Mouse (Mus musculus): ENCODE data around the gene Rab6b. TPM values are rescaled to one million over a fixed set of nuclear protein-coding genes. Genes with fewer than 3 reads are reported as not detected.

Gene Rab6b
- polyA plus RNA-seq, 1 experiment: 23.3 TPM

DNA sequence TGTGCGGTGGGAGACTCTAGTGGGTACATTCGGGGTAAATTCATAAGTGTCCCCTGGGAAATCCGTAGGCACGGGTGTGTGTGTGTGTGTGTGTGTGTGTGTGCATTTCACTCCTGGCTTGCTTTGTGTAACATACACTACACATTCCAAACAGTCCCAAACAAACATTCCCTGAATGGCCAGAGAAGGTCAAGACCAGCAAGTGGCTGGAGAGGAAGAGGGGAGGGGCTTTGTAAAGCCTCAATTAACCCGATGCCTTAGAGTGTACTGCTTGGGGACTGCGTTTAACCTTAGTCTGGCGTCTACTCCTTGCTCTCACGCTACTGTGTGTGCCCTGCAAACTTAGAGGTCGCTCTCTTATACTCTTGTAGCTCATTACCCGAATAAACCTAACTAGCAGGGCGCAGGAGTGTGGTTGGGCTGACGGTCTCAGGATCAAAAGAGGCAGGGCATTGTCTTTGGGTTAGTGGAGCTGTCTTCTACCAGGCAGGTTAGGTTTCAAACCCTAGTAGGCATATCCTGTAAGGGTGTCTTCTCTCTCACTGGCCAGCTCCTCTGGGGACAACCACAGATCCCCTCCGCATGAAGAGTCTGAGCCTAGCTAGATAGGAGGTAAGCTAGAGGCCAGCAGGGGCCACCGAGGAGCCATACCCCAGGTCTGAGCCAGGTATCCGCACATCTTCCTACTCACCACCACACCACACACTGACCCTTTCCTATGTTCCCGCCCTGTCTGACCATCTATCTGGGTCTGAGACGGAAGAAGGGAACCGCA, 673 bp upstream of the Rab6b start:
- Histone ChIP-seq H3K27ac (ENCODE audit: insufficient read depth, low read length) (no peak overlapping the region), H3K4me3 (ENCODE audit: low read depth, low read length) (peak overlapping the region; percentile 84), H3K9ac (ENCODE audit: low read depth, poor library complexity, severe bottlenecking) (peak overlapping the region; percentile 79; the same call in 1 of the 2 replicates), H3K9me3 (replicated peaks; ENCODE audit: control insufficient read depth, insufficient read depth, low read length, poor library complexity, severe bottlenecking) (no peaks in the 10 kb centered on the region), H3K27me3 (ENCODE audit: control insufficient read depth, insufficient read depth, low read length, poor library complexity, severe bottlenecking) (no peaks in the 10 kb centered on the region), H3K36me3 (ENCODE audit: control insufficient read depth, insufficient read depth, low read length, poor library complexity, severe bottlenecking) (no peaks in the 10 kb centered on the region), H3K4me1 (ENCODE audit: control insufficient read depth, insufficient read depth, low read length) (peaks cover 2% of the 10 kb centered on the region)
- TF ChIP-seq CTCF (IDR thresholded peaks at IDR 0.05; ENCODE audit: low read depth, low read length): peak; percentile 42
- TF ChIP-seq EP300 (IDR thresholded peaks at IDR 0.05; ENCODE audit: insufficient read depth, low read depth, low read length): no peak

GRCm38 (mm10) chr9:103112471-103113271, 1.1 kb downstream of the Rab6b start:
- Histone ChIP-seq H3K27me3 (ENCODE audit: control insufficient read depth, insufficient read depth, low read length, poor library complexity, severe bottlenecking) (no peaks in the 10 kb centered on the region), H3K4me3 (ENCODE audit: low read depth, low read length) (peak overlapping the region; percentile 84), H3K4me1 (ENCODE audit: control insufficient read depth, insufficient read depth, low read length) (peaks cover 2% of the 10 kb centered on the region), H3K36me3 (ENCODE audit: control insufficient read depth, insufficient read depth, low read length, poor library complexity, severe bottlenecking) (no peaks in the 10 kb centered on the region), H3K27ac (ENCODE audit: insufficient read depth, low read length) (no peak overlapping the region), H3K9ac (ENCODE audit: low read depth, poor library complexity, severe bottlenecking) (peak overlapping the region; percentile 79), H3K9me3 (replicated peaks; ENCODE audit: control insufficient read depth, insufficient read depth, low read length, poor library complexity, severe bottlenecking) (no peaks in the 10 kb centered on the region)
- TF ChIP-seq POLR2A (IDR thresholded peaks at IDR 0.05; ENCODE audit: insufficient read depth, low read length) (no peak), CTCF (IDR thresholded peaks at IDR 0.05; ENCODE audit: low read depth, low read length) (no peak), EP300 (IDR thresholded peaks at IDR 0.05; ENCODE audit: insufficient read depth, low read depth, low read length) (no peak)

- H3K4me3 ChIP-seq (ENCODE audit: low read depth, low read length): no peak overlapping the region
- no peaks in the 10 kb centered on the region for H3K27me3 ChIP-seq (ENCODE audit: control insufficient read depth, insufficient read depth, low read length, poor library complexity, severe bottlenecking)
- H3K9me3 ChIP-seq (replicated peaks; ENCODE audit: control insufficient read depth, insufficient read depth, low read length, poor library complexity, severe bottlenecking): no peaks in the 10 kb centered on the region
- H3K36me3 ChIP-seq (ENCODE audit: control insufficient read depth, insufficient read depth, low read length, poor library complexity, severe bottlenecking): no peaks in the 10 kb centered on the region
- no peak overlapping the region for H3K27ac ChIP-seq (ENCODE audit: insufficient read depth, low read length)
- H3K4me1 ChIP-seq (ENCODE audit: control insufficient read depth, insufficient read depth, low read length): peaks cover 2% of the 10 kb centered on the region
- TF ChIP-seq CTCF (IDR thresholded peaks at IDR 0.05; ENCODE audit: low read depth, low read length): no peak
- TF ChIP-seq EP300 (IDR thresholded peaks at IDR 0.05; ENCODE audit: insufficient read depth, low read depth, low read length): no peak
- no peak for TF ChIP-seq POLR2A (IDR thresholded peaks at IDR 0.05; ENCODE audit: insufficient read depth, low read length)
- H3K9ac ChIP-seq (ENCODE audit: low read depth, poor library complexity, severe bottlenecking): no peak overlapping the region; the same call in 1 of the 2 replicates
These were observed 1.8 kb downstream of the Rab6b start for GRCm38 (mm10) chr9:103113351-103113750.

DNA sequence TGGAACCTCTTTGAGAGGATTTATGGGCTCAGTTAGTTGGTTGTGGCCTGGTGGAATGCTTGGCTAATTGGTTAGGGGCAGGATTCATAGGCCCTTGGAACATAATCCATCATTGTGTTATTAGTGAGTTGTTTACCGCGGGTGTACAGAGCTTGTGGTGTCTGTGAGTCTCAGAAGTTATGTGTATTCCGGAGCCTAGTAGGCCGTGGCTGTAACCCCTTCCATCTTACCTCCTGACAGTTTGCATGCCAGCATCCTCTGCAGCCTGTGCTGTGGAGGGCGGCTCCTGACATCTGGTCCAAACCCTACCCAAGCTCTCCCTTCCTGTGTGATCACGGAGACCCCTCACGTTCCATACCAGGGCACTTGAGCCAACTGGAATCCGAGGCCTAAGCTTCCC, 2.7 kb downstream of the Rab6b start:
- no peaks in the 10 kb centered on the region for H3K9me3 ChIP-seq (replicated peaks; ENCODE audit: control insufficient read depth, insufficient read depth, low read length, poor library complexity, severe bottlenecking)
- H3K27ac ChIP-seq (ENCODE audit: insufficient read depth, low read length): no peak overlapping the region
- peaks cover 2% of the 10 kb centered on the region for H3K4me1 ChIP-seq (ENCODE audit: control insufficient read depth, insufficient read depth, low read length)
- no peaks in the 10 kb centered on the region for H3K27me3 ChIP-seq (ENCODE audit: control insufficient read depth, insufficient read depth, low read length, poor library complexity, severe bottlenecking)
- H3K4me3 ChIP-seq (ENCODE audit: low read depth, low read length): no peak overlapping the region
- no peaks in the 10 kb centered on the region for H3K36me3 ChIP-seq (ENCODE audit: control insufficient read depth, insufficient read depth, low read length, poor library complexity, severe bottlenecking)
- TF ChIP-seq POLR2A (IDR thresholded peaks at IDR 0.05; ENCODE audit: insufficient read depth, low read length) (no peak), CTCF (IDR thresholded peaks at IDR 0.05; ENCODE audit: low read depth, low read length) (no peak)
- H3K9ac ChIP-seq (ENCODE audit: low read depth, poor library complexity, severe bottlenecking): no peak overlapping the region

GRCm38 (mm10) chr9:103114901-103115300, 3.3 kb downstream of the Rab6b start:
- Histone ChIP-seq H3K27ac (ENCODE audit: insufficient read depth, low read length) (no peak overlapping the region), H3K9me3 (replicated peaks; ENCODE audit: control insufficient read depth, insufficient read depth, low read length, poor library complexity, severe bottlenecking) (no peaks in the 10 kb centered on the region), H3K9ac (ENCODE audit: low read depth, poor library complexity, severe bottlenecking) (no peak overlapping the region), H3K4me1 (ENCODE audit: control insufficient read depth, insufficient read depth, low read length) (peaks cover 2% of the 10 kb centered on the region), H3K27me3 (ENCODE audit: control insufficient read depth, insufficient read depth, low read length, poor library complexity, severe bottlenecking) (no peaks in the 10 kb centered on the region), H3K36me3 (ENCODE audit: control insufficient read depth, insufficient read depth, low read length, poor library complexity, severe bottlenecking) (no peaks in the 10 kb centered on the region), H3K4me3 (ENCODE audit: low read depth, low read length) (no peak overlapping the region)
- no peak for TF ChIP-seq EP300 (IDR thresholded peaks at IDR 0.05; ENCODE audit: insufficient read depth, low read depth, low read length)
- no peak for TF ChIP-seq CTCF (IDR thresholded peaks at IDR 0.05; ENCODE audit: low read depth, low read length)
- TF ChIP-seq POLR2A (IDR thresholded peaks at IDR 0.05; ENCODE audit: insufficient read depth, low read length): no peak

- peaks cover 2% of the 10 kb centered on the region for H3K4me1 ChIP-seq (ENCODE audit: control insufficient read depth, insufficient read depth, low read length)
- H3K4me3 ChIP-seq (ENCODE audit: low read depth, low read length): no peak overlapping the region
- H3K27ac ChIP-seq (ENCODE audit: insufficient read depth, low read length): no peak overlapping the region
- no peak overlapping the region for H3K9ac ChIP-seq (ENCODE audit: low read depth, poor library complexity, severe bottlenecking)
- no peaks in the 10 kb centered on the region for H3K36me3 ChIP-seq (ENCODE audit: control insufficient read depth, insufficient read depth, low read length, poor library complexity, severe bottlenecking)
- TF ChIP-seq CTCF (IDR thresholded peaks at IDR 0.05; ENCODE audit: low read depth, low read length) (no peak), EP300 (IDR thresholded peaks at IDR 0.05; ENCODE audit: insufficient read depth, low read depth, low read length) (no peak), POLR2A (IDR thresholded peaks at IDR 0.05; ENCODE audit: insufficient read depth, low read length) (no peak)
- no peaks in the 10 kb centered on the region for H3K9me3 ChIP-seq (replicated peaks; ENCODE audit: control insufficient read depth, insufficient read depth, low read length, poor library complexity, severe bottlenecking)
- H3K27me3 ChIP-seq (ENCODE audit: control insufficient read depth, insufficient read depth, low read length, poor library complexity, severe bottlenecking): no peaks in the 10 kb centered on the region
These were observed 5.4 kb downstream of the Rab6b start for GRCm38 (mm10) chr9:103116941-103117340.
